Mouse (Mus musculus): Measurements from ENCODE around the gene Myo9b.
A peak's percentile ranks its signal among the peaks of the same experiment; 100 is the strongest.

DNA sequence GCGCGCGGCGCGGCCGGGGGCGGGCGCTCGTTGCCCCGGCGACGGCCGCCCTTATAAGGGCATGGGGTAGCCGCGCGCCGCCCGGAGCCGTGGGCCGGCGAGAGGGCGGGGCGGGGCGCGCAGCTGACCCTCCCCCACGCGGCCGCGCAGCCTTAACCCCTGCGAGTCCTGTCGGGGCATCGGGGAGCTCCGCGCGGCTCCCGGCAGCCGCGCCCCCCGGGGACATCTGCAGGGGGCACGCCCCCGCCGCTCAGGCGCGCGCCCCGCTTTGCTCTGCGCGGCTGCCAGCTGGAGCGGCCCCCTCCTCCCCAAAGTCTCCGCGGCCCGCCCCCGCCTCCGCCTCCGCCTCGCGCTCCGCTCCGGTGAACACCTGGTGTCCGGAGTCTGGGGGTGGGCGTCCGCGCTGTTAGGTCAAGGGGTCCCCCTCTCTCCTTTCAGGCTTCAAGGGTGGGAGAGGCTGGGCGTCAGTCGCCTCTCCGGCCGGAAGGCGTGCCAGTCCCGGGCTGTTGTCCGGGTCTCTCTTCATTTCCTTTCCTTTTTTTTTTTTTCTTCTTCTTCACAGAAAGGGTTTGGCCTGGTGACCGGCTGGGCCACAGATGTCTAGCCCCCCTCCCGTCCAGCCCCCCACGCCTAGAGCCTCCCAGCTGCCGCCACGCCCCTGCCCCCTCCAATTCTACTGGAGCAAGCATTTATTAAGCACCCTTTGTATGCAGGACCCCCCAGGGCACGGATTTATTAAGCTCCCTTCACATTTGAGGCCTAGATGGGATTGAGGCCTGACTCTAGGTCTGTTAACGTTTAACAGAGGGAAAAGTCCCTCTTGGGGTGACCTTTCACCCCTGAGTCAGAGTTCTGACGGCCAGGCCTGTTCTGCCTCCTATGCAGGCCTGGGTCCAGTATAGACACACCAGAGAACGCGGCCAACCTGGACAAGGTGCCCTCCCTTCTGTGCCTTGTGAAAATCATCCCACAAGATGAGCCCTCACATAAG is 109.8 kb downstream of the Myo9b start:
- TF ChIP-seq POLR2A (IDR thresholded peaks at IDR 0.05; ENCODE audit: borderline replicate concordance, extremely low read depth, insufficient read depth, insufficient read length, poor library complexity, severe bottlenecking) (peak; percentile 13; the same call in 1 of the 2 replicates), CTCF (IDR thresholded peaks at IDR 0.05; ENCODE audit: borderline replicate concordance, extremely low read depth, insufficient read depth, insufficient read length) (no peak)
